Mouse (Mus musculus) forebrain, embryonic 11.5 days (tissue): ENCODE data around the gene Akap6. TPM values are rescaled to one million over a fixed set of nuclear protein-coding genes. Genes with fewer than 3 reads are reported as not detected.

Experiments
- ATAC-seq: fragments of 200-750 bp; cut with Nextera tagmentation; replicated peaks from 2 replicates; pipeline ENCODE4 v1.8.0; 2017; ENCODE audit warnings: moderate TSS enrichment; ENCODE audit not compliant: low FRiP score
- DNase-seq: peaks from one replicate; pipeline ENCODE4 v3.0.0-alpha.2; 2017; ENCODE audit warnings: low spot score
- H3K27ac ChIP-seq: fragments of 300-500 bp; sonication (generic); 2 replicates; pipeline ENCODE4 v1.5.1; 2014; ENCODE audit warnings: low read depth, low read length
- H3K27me3 ChIP-seq: fragments of 300-500 bp; sonication (generic); 2 replicates; pipeline ENCODE4 v1.6.1; 2014; ENCODE audit warnings: mild to moderate bottlenecking, low read length, mixed read lengths; ENCODE audit not compliant: control insufficient read depth, insufficient read depth
- H3K36me3 ChIP-seq: fragments of 300-500 bp; sonication (generic); 2 replicates; pipeline ENCODE4 v1.6.1; 2014; ENCODE audit warnings: mild to moderate bottlenecking, low read length, moderate library complexity, mixed read lengths; ENCODE audit not compliant: control insufficient read depth, insufficient read depth
- H3K4me1 ChIP-seq: fragments of 300-500 bp; sonication (generic); replicated peaks from 2 replicates; pipeline ENCODE4 v1.6.1; 2014; ENCODE audit warnings: low read length, mixed read lengths; ENCODE audit not compliant: control insufficient read depth, insufficient read depth
- H3K4me2 ChIP-seq: fragments of 300-500 bp; sonication (generic); 2 replicates; pipeline ENCODE4 v1.6.1; 2014; ENCODE audit warnings: low read depth, mild to moderate bottlenecking, low read length, moderate library complexity, mixed read lengths; ENCODE audit not compliant: severe bottlenecking
- H3K4me3 ChIP-seq: fragments of 300-500 bp; sonication (generic); 2 replicates; pipeline ENCODE4 v1.5.1; 2014; ENCODE audit warnings: low read depth, low read length
- H3K9ac ChIP-seq: fragments of 300-500 bp; sonication (generic); 2 replicates; pipeline ENCODE4 v1.6.1; 2014; ENCODE audit warnings: low read length
- H3K9me3 ChIP-seq: fragments of 300-500 bp; sonication (generic); 2 replicates; pipeline ENCODE4 v1.6.1; 2016; ENCODE audit warnings: low read length, mixed read lengths; ENCODE audit not compliant: control insufficient read depth
- WGBS: fragments of 180-500 bp; shearing (Covaris S2); extraction: QIAGEN DNeasy Blood & Tissue Kit; methylation state at CpG from one replicate; pipeline ENCODE4 v1.1.7; 2014; 5-methylcytosine and 5-hydroxymethylcytosine counted together
- polyA plus RNA-seq: library from polyadenylated mRNA; unstranded; fragments of >200 nt; fragmentation: Nextera tagmentation; extraction: Ambion mirVana; gene quantifications from 2 replicates; pipeline ENCODE4 v1.2.1, GENCODE M21; 2014

Gene Akap6
- polyA plus RNA-seq, 1 experiment from 2014 or later, result 13.2 TPM

GRCm38 (mm10) chr12:52850332-52851036, 151.3 kb downstream of the Akap6 start:
- DNase-seq (no peak), ATAC-seq (no peak)
- no peaks in the 10 kb centered on the region for H3K27me3 ChIP-seq
- H3K4me1 ChIP-seq, result peaks cover 4% of the 10 kb centered on the region; the same call in 1 of the 2 replicates
- WGBS, result 54% methylated on average over 7 of the region's 7 CpGs
- H3K4me3 ChIP-seq, result no peak overlapping the region
- peak overlapping the region; percentile 37; the same call in 1 of the 2 replicates for H3K27ac ChIP-seq
- H3K9ac ChIP-seq, result no peak overlapping the region; the same call in 1 of the 2 replicates
- no peaks in the 10 kb centered on the region for H3K36me3 ChIP-seq
- no peaks in the 10 kb centered on the region for H3K9me3 ChIP-seq
- H3K4me2 ChIP-seq, result no peak overlapping the region

GRCm38 (mm10) chr12:52851221-52851620, 152.0 kb downstream of the Akap6 start:
- Histone ChIP-seq H3K4me2 (no peak overlapping the region), H3K27me3 (no peaks in the 10 kb centered on the region), H3K4me3 (no peak overlapping the region), H3K9ac (no peak overlapping the region), H3K4me1 (peaks cover 4% of the 10 kb centered on the region; the same call in 1 of the 2 replicates), H3K27ac (no peak overlapping the region), H3K9me3 (no peaks in the 10 kb centered on the region), H3K36me3 (no peaks in the 10 kb centered on the region)
- WGBS, result 83% methylated on average over 5 of the region's 5 CpGs
- no peak for DNase-seq
- no peak for ATAC-seq

DNA sequence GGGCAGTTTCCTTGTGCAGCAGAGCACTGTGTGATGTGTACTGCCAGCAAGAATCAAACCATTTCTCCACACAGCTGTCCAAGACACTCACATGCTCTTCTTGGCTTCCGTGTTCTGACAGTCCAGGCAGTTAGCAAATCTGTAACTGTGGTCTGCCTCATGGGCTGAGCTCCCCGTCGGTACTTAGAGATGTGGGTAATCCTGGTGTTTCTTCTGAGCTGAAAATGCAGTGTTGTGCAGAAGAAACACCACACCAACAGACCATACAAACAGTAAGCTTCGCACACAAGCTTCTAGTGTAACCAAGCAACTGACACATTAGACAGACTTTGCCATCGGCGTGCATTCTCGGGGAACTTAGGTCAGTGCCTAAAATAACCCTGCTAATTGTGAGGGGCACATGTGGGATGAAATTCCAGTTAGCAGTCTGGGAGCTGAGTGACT, 155.1 kb downstream of the Akap6 start:
- H3K27me3 ChIP-seq, result no peaks in the 10 kb centered on the region
- no peak for DNase-seq
- H3K27ac ChIP-seq, result no peak overlapping the region
- H3K9me3 ChIP-seq, result no peaks in the 10 kb centered on the region
- ATAC-seq, result no peak
- no peak overlapping the region for H3K4me2 ChIP-seq
- H3K36me3 ChIP-seq, result no peaks in the 10 kb centered on the region
- no peaks in the 10 kb centered on the region for H3K4me1 ChIP-seq
- no peak overlapping the region for H3K9ac ChIP-seq
- 83% methylated on average over 7 of the region's 7 CpGs for WGBS
- H3K4me3 ChIP-seq, result no peak overlapping the region

DNA sequence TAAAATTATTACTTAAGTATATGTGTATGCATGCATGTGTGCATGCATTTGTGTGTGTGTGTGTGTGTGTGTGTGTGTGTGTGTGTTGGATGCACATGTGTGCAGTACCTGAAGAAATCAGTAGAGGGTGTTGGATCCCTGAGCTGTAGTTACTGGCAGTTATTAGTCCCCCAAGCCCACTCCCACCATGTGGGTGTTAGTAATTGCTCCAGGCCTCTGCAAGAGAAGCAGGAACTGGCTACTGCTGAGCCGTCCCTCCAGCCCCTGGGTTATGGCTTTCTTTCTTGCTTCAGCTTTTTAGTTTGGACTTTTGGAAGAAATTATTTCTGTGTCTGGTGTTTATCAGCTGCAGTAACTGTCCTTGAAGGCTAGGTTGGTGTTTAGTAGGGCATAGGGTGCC, 156.9 kb downstream of the Akap6 start:
- Histone ChIP-seq H3K36me3 (no peaks in the 10 kb centered on the region), H3K9me3 (no peaks in the 10 kb centered on the region), H3K4me3 (no peak overlapping the region), H3K4me1 (no peaks in the 10 kb centered on the region), H3K27ac (no peak overlapping the region), H3K4me2 (no peak overlapping the region), H3K9ac (no peak overlapping the region), H3K27me3 (no peaks in the 10 kb centered on the region)
- DNase-seq (no peak), ATAC-seq (no peak)
- 100% methylated on average over 1 of the region's 1 CpGs for WGBS

DNA sequence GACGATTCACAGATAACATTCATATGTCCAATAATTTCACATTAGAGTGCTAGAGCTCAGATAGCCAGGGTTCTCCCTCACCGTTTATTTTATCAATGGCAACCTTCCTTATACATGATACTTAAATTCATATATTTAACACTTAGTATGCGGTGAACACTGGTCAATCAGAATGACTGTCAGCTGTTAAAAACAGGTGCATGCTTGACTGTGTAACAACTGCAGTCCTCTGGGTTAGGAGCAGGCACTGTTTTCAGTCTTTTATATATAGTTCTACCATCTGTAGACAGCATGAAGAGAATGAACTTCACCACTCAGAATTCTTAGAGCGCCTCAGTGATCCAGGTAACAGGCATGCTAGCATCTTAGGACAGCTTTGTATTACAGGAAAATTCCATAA, 158.1 kb downstream of the Akap6 start:
- Histone ChIP-seq H3K27ac (no peak overlapping the region), H3K9ac (no peak overlapping the region), H3K27me3 (no peaks in the 10 kb centered on the region), H3K36me3 (no peaks in the 10 kb centered on the region), H3K4me2 (no peak overlapping the region), H3K4me3 (no peak overlapping the region), H3K9me3 (no peaks in the 10 kb centered on the region), H3K4me1 (no peaks in the 10 kb centered on the region)
- DNase-seq, result no peak
- no peak for ATAC-seq
- 93% methylated on average over 4 of the region's 4 CpGs for WGBS

GRCm38 (mm10) chr12:52861922-52862321, 162.7 kb downstream of the Akap6 start:
- ATAC-seq (no peak), DNase-seq (no peak)
- H3K9ac ChIP-seq, result no peak overlapping the region
- H3K36me3 ChIP-seq, result no peaks in the 10 kb centered on the region
- WGBS, result 82% methylated on average over 3 of the region's 3 CpGs
- peaks cover 4% of the 10 kb centered on the region; the same call in 1 of the 2 replicates for H3K9me3 ChIP-seq
- no peaks in the 10 kb centered on the region for H3K27me3 ChIP-seq
- H3K4me2 ChIP-seq, result no peak overlapping the region
- no peak overlapping the region for H3K4me3 ChIP-seq
- no peak overlapping the region for H3K27ac ChIP-seq
- H3K4me1 ChIP-seq, result no peaks in the 10 kb centered on the region

DNA sequence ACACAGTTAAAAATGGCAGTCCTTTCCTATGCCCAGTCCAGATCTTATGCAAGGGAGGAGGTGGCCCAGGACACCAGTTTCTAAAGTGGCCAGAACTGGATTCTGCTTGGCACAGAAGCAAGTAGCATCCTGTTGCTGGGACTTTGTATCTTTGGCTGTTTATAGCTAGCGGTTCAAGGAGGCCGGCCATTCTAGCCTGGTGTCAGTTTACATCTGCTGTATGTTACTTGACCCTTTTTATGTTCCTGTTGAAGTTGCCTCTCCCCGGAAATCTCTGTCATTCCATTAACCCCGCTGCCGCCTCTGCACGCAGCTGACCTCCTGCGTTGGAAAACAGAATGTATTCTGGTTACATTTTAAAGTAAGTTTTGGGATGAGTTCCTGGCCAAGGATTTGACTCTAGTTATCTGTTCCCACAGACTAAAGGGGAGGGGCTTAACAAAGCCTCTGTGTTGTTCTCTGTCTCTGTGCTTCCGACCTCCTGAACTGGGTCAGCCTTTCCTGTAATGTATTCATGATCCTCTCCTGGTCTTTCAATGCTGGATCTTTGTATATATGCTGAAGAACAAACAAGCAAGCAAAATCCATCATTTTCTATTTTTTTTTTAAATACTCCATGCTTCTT, 168.9 kb downstream of the Akap6 start:
- Histone ChIP-seq H3K4me3 (no peak overlapping the region), H3K36me3 (no peaks in the 10 kb centered on the region), H3K27me3 (no peaks in the 10 kb centered on the region), H3K4me2 (no peak overlapping the region), H3K9ac (no peak overlapping the region), H3K9me3 (peaks cover 4% of the 10 kb centered on the region; the same call in 1 of the 2 replicates), H3K27ac (no peak overlapping the region), H3K4me1 (no peaks in the 10 kb centered on the region)
- 52% methylated on average over 8 of the region's 8 CpGs for WGBS
- ATAC-seq (no peak), DNase-seq (no peak)

DNA sequence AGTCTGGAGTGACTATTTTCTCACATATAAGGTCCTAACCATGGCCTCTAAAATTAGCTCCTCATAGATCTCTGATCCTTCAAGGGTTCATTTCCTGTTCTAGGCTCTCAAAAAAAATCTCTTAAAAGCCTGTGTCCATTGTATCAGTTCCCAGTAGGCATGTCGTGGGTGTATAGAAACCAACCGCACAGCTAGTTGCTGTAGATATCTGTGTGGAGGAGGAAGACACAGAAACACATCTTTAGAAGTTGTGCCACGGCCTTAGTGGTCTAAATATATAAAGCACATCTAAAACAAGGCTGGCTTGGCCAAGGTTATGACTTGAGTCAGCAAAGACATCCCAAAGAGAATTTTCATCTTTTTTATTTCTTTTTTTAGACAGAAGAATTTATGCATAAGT, 172.4 kb downstream of the Akap6 start:
- no peaks in the 10 kb centered on the region for H3K4me1 ChIP-seq
- no peak overlapping the region for H3K4me3 ChIP-seq
- 91% methylated on average over 3 of the region's 3 CpGs for WGBS
- no peaks in the 10 kb centered on the region for H3K9me3 ChIP-seq
- no peaks in the 10 kb centered on the region for H3K27me3 ChIP-seq
- H3K27ac ChIP-seq, result no peak overlapping the region
- no peak overlapping the region for H3K4me2 ChIP-seq
- H3K36me3 ChIP-seq, result no peaks in the 10 kb centered on the region
- H3K9ac ChIP-seq, result no peak overlapping the region
- ATAC-seq, result no peak
- no peak for DNase-seq
